Mouse (Mus musculus): Measurements from ENCODE around the gene Il1a.

GRCm38 (mm10) chr2:129254076-129254475 is 55.7 kb downstream of the Il1a start:
- no peak for TF ChIP-seq GATA1 (IDR thresholded peaks at IDR 0.05; ENCODE audit: low read length)
- no peak for TF ChIP-seq TAL1 (IDR thresholded peaks at IDR 0.05; ENCODE audit: low read length)

Data from erythroblast, embryonic 14.5 days (primary cell).